Mouse (Mus musculus) lung, postnatal 10 days (tissue): ENCODE measurements around the gene Wdr59.

ENCODE experiments used
- DNase-seq: peaks from one replicate; pipeline ENCODE4 v3.0.0; 2021

Gene Wdr59

DNA sequence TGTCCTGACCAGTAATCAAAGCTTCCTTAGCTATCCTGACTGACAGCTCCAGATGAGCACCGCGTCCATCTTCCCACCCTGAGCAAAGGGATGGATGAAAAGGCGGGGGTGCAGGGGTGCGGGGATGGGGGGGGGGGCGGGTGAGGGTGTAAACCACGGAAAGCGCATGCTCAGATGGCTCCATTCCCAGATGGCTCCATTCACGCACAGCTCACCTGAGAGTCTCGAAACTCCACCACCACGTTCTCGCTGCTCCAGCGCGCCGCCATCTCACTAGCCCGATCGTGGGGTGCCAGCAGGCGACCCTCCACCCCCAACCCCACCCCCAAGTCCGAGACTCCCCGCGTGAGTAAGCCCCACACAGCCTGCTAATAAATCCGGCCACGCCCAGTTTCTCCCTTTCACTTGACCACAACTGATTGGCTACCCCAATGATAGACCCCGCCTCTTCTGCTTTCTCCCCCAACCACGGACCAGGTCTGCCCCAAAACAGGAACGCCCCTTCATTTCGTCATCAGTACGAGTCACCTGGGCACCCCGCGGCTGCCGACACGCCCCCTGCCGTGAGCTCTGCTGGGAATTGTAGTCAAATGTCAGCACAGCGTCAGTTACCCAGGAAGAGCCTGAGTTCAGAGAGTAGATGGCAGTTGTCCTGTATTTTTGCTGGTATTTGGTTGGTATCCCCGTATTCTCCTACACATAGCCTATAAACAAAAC lies at the start of gene Wdr59:
Gene Wdr59 (minus strand): TSS at position 380 of the 717 bp plus-strand sequence.
- DNase-seq = peak; percentile 100

DNA sequence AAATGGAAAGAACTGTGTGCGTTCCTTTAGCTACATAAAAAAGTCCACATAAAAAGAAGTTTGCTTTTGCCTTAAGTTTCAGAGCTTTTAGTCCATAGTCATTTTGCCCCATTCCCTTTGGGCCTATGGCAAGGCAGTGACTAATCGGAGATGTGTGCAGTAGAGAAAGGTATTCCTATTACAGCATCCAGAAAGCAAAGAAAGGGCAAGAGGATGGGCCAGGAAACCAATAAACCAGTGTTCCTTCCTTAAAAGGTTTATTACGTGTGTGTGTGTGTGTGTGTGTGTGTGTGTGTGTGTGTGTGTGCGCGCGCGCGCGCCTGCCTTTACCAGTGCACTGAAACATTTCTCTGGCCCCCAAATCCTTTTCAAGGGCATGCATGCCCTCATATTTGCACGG lies 49.8 kb upstream of the Wdr59 start:
- DNase-seq = no peak

DNA sequence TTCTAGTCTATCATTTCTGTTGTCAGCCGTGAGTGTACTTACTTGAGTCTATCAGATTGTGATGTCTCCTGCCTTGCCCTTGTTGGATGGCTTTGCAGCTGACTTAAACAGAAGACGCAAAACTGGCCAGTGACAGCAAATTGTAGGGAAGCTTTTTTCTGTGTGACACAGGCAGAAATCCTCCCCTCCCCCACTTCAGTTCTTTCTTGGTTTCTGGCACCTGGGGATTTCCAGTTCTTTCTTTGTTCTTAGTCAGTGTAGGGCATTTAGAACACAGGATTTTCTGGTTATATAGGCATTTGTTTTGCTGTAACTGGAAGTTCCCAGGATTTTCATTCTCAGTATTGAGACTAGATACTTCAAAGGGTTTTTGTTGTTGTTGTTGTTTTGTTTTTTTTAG lies 48.5 kb upstream of the Wdr59 start:
- no peak for DNase-seq

DNA sequence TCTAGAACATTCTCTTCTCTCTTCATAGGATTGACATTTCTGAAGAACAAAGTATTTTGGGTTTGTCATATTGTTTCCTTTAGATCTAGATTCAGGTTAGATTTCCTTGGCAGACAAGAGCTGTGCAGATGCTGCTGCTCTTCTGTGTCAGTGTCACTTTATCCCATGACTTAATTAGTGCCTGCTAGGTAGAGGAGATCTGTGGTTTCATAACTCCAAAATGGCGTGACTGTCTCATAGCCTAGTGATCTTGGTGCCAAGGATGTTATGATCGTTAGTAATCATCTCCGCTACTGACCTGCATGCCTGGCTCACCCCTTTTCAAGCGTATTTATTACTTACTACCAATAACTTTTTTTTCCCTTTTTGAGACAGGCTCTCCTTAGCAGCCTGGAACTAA lies 48.0 kb upstream of the Wdr59 start:
- DNase-seq = no peak

DNA sequence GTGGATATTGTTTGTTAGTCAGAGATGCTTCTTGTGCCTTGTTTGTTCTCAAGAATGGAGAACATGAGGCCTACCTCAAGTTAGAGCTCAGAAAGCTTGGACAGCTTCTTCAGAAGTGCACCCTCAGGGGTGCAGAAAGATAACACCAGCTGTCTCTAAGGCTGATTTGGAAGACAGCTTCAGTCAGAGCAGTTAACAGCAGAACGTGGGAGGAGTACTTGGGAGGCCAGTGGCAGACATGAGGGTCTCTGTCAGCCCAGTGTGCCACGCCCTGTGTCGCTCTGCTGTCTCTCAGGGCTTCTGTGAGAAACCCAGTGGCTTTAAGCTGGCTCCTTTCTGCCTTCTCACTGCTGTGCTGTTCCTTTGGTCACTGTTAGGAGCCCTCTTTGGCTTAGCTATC lies 46.1 kb upstream of the Wdr59 start:
- DNase-seq = no peak

DNA sequence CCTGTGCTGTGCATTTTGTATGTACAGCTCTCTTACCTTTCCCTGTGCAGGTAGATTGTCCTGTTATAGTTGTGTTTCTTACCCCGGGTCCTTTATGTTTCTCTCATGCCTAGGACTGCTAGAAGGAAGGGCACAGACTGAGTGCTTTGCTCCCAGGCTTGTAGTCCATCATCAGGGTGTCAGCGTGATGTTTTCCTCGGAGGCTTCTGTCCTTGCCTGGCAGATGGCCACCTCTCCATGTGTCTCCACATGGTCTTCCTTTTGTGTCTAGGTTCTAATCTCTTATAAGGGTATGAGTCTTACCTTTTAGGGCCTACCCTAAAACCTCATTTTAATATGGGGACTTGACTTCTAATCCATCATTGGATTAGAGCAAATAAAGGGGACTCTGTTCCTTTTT lies 45.7 kb upstream of the Wdr59 start:
- no peak for DNase-seq

DNA sequence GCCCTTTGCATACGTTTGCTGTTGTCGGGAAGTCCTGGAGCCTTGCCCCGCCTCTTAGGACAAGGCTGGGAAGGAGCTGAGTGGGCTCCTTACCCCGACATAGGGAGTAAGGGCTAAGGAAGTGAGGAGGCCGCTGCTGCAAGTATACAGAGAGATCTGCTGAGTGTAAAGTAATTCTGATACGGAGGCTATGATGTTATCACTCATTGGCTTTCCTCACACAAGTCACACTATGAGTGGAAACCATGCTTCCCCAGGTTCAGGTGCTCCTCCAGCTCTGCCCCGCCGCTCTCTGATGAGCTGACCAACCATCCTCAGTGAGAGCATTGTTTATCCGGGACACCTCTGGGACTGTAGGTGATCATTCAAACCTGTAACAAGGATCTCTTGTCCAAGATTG lies 44.4 kb upstream of the Wdr59 start:
- no peak for DNase-seq

DNA sequence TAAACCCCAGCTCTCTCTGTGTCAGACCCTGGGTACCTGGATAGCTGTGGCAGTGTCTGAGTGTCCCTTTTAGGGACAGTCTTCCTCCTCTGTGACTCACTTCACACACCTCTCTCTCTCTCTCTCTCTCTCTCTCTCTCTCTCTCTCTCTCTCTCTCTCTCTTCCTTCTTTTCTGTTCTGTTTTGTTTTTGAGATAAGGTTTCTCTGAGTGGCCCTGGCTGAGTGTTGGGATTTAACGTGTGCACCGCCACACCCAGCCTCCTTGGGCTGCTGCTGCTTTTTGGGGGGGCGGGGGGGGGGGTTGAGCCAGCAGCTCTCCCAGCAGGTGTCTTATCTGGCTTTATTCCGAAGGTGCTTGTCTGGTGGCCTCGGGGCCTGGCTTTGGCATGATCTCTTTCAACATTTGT lies 43.9 kb upstream of the Wdr59 start:
- no peak for DNase-seq

DNA sequence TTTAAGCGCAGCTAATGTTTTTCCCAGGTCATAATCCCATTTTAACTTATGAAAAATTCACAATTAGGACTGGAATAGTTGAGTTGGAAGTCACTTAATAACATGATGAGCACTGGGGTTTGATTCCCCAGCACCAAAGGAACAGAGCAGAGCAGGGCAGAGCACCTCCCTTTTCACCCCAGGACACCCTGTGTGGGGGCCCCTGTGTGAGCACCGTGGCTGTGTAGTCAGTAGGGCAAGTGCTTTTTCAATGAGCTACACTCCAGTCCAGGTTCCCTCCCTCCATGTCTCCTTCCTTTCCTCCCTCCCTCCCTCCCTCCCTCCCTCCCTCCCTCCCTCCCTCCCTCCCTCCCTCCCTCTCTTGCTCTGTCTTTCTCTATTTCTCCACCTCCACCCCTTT lies 42.2 kb upstream of the Wdr59 start:
- no peak for DNase-seq

DNA sequence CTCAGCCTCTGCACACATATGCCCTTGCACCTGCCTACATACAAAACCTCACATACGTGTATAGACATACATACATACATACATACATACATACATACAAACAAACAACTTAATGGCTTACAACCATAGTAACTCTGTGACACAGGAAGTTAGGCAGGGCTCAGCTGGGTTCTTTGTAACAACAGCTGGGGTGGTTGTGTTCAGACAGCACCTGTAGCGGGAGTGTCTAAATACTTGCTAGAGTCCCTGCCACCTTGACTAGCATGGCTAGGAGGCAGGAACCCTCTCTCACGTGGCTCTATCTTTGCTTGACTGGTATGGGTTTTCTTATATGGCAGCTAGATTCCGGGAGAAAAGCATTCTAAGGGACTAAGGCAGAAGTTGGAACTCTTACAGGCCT lies 41.8 kb upstream of the Wdr59 start:
- no peak for DNase-seq

DNA sequence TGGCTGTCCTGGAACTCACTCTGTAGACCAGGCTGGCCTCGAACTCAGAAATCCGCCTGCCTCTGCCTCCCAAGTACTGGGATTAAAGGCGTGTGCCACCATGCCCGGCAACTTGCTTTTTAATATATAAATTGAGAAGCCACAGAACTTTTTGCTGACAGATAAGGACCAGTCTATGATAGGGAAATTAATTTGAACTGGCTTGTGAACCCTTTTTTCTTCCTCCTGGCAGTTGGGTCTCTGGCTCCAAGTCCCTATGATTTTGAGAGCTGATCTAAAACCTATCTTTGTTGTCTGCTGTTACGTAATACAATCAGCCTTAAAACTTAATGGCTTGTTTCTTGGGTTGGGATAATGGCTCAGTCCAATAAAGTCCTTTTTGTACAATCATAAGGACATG lies 41.2 kb upstream of the Wdr59 start:
- DNase-seq = no peak

DNA sequence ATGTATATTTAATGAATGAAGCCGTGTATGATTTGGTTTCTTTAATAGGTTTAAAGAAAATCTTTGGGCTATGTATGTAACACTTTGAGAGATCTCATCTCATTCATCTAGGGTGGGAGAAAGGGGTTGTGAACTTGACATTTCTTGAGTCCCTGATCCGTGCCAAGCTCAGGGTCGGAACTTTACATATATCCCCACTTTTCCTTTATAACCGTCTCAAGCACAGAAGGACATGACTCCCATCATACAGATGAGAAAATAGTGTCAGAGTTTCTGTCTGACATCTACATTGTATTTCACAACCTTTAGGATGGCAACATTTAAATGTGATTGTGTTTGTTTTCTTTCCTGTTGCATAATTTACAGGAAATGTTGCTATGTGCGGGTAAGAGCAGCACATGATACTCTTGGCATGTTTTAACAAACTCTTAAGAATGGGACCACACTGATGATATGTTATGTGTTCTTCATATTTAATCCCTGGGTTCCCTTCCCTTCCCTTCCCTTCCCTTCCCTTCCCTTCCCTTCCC lies 40.4 kb upstream of the Wdr59 start:
- DNase-seq = no peak

DNA sequence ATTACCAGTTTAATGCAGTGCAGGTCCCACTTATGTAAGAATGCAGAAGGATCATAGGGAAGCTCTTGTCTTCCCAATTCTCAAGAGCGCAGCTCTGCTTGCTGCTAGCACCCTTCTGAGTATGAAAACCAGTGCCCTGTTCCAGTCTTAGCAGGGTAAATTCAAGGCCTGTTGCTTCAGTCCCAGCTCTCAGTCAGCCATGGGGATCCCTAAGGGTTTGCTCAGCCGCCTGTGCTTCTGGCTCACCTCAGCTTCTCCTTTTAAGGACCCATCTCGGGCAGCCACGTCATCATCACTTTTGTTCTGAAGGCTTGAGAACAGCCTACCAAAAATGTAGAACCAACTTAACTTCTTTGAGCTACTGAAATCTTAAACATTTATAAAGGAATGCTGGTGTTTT lies 39.9 kb upstream of the Wdr59 start:
- peak; percentile 30 for DNase-seq

DNA sequence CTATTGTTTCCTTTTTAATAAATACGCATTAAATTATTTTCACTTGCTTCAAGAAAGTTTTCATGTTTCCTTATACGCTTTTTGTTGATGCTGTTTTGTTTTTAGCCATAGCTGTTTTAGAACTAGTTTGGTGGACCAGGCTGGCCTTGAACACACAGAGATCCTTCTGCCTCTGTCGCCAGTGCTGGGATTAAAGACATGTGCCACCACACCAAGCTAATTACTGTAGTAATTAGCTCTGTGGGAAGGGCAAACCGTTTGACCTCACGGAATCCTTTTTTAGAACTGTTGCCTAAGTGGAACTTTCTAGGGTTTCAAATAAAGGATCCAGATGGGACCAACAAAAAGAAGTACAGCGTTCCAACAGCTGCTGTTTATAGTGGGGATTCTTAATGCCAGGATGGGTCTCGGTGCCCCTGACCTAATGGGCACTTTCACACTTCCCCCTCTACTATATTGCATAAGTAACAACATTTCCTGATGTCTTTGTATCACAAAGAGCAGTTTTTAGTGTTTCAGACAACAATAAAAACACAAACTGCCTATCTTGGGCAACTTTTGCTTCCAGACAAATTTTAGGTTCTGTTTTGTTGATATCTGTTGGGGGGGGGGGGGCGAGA lies 29.7 kb upstream of the Wdr59 start:
- no peak for DNase-seq

DNA sequence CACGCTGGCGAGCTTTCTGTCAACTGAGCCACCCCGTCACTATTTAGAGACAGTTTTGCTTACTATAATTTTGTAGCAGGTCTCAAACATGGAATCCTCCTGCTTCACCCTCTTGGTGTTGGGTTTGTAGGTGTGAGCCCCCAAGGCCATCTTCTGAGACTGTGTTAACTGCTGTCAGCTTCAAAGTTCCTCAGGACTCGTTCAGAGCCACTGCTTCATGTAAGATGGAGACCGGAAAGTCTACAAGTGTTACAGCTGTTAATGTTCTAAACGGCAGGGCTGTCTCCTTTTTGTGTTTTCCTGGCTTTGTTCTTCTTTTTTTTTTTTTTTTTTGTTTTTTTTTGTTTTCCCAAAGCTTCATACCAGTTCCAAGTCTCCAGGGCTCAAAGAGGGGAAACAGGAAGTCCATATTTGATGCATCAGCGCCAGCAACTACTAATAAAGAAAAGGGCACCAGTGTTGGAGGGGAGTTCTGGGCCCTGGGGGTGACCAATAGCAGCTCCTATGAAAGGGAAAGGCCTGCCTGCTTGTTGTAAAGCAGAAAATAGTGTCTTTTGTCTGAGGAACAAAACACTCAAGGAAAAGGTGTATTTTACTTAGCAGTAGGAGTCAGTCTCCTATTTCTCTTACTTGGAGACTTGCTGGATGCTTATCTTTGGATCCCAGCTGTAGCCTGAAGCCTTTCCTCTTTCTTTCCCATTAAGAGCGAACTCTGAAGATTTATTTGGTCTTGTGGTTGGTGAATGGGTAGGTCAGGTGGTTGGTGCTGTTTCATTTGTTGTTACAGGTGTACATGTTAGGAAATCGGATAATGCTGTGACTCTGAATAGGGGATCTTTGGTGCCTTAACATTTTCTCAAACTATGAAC lies 28.3 kb upstream of the Wdr59 start:
- DNase-seq = peak; percentile 25

DNA sequence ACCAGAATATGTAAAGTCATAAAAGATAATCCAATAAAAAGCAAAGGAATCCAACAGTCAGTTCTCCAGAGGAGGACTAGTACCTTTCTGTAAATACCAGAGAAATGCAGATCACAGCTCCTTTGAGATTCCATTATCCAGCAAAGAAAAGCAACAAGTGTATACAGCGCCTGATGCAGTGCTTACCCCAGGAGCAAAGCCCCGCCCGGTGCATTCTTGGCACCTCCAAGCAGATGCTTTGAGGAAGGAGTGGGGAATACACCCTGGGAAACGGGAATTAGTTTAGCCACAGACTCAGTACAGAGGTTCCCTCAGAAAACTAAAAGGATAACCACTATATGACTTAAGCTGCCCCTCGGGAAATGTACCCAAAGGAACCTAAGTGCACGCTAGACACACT lies 26.3 kb upstream of the Wdr59 start:
- DNase-seq = no peak

DNA sequence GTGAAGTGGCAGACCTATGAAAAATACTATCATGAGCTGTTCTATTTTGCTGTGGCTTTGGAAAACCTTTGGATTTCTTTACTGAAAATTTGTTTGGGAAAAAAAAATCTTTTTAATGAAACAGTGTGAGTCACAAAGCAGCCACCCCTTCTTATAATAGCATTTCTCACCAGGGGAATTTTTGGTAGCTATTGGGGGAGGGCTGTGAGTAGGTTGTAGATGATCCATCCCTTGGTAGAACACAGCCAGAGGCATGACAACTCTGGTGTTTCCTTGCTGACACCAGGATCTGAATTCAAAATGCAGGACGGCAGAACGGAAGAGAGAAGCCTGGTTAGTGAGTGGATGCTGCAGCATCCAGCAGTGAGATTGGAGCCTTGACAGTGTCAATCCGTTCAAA lies 25.3 kb upstream of the Wdr59 start:
- no peak for DNase-seq

DNA sequence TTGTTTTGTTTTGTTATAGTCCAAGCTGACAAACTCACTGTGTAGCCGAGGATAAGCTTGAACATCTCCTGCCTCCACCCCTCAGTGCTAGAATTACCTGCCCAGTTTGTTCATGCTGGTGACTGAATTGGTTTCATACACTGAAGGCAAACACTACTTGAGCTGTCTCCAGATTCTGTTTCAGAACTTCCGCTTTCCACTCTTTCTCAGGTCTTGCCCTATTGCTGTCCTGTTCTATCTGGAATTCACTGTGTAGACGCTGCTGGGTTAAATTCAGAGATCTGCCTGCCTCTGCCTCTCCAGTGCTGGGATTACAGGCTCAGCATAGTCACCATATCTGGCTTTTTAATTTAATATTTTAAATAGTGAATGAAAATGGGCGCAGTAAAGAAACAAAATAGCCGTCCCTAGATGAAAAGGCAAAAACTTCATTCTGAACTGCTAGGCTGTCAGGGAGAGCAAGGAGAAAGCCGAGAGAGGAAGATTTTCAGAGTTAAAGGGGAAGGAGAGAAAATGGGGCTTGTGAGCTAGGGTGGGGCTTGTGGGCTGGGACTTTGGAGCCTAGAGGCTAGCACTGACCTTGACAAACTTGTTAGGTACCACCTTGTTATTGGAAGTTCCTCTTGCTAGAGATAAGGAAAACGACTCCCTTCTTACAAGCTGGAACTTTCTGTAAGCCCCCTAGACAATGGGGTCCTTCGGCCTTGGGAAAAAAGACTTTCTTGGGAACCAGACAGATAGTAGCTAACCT lies 23.7 kb upstream of the Wdr59 start:
- no peak for DNase-seq

DNA sequence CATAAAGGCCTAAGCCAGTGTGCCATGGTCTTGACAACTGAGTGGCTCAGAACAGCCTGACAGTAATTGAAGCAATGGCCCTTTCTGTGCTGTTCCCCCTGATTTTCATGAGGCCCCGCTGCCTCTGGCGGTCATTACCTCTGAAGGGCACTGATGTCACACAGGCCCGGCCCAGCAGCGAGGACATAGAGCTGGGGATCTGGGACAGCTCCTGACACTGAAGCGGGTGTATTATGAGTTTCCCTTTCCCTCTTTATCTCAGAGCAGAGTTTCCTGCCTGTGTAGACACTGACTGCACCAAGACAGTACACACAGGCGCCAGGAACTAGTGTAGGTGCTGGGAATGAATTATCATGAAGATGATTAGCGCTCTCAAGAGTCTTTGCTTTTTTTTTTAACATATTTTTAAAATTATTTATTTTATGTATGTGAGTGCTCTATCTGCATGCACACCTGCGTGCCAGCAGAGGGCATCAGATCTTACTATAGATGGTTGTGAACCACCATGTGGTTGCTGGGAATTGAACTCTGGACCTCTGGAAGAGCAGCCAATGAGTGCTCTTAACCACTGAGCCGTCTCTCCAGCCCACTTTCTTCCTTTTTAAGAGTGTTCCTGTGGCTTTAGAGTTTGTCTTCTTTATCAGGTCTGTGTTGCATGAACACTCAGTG lies 22.0 kb upstream of the Wdr59 start:
- DNase-seq = no peak

DNA sequence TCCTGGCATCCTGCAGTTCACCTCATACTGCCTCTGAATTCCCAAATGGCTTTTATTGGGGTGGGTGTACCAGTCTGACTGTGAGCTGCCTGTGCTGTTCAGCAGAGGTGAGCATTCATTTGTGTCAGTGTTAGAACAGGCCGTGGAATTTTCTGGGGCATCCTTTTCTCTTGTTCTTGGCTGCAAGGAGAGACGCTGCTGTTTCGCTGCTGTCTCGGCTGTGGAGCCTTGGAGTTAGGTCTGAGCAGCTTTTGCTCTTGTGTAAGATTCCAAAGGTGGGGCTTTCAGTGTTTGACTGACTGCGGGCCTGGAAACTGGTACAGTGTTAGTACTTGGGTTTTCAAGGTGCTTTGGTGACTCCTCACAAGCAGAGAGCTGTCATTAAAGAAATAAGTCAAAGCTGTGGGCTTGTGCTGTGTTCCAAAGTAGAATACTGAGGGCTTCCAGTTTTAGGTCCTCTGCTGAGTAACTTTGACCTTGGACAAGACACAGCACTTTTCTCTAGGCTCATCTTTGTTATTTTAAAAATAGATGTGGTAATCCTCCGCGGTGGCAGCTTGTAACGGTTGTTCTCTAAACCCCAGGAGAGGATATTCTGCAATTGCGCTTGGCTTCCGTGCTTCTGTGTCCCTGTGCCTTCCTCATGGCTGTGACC lies 17.7 kb upstream of the Wdr59 start:
- no peak for DNase-seq

DNA sequence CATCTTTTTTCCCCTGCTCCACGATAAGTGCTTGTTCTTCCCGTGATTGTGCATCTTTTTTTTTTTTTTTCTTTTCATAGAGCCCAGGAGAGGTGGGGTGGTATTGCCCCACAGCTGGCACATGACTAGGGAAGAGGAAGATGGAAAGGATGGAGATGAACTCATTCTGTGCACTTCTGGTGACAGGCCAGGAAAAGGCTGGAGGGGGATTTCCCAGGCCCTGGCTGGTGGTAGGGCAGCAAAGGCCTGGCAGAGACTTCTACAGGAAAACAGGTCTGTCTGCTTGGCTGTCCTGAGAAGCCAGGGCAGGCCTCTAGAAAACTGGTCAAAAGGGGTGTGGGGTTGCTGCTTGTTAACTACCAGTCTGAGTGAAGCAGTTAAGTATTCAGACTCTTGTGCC lies 16.3 kb upstream of the Wdr59 start:
- DNase-seq = peak; percentile 63

DNA sequence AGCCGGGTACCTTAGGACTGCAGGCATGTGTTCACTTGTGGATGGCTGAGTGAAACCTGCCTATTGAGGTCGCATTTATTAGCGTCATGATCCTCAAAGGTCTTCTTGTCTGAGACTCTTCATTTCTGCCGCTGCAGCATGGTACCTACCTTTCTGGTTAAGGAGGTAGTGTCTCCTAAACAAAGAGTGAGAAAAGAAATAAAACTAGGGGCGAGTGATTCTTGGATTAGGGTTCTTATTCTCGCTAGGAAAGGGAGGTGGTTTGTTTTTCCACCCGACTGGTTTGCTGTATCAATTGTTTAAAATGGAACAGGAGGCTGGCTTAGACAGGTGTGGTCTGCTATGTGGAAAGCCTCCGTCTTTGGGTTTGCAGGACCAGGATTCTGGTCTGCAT lies 15.9 kb upstream of the Wdr59 start:
- DNase-seq = no peak
